Mouse (Mus musculus) liver, embryonic 11.5 days (tissue): Measurements from ENCODE around the gene Slfn2. TPM values are rescaled to one million over a fixed set of nuclear protein-coding genes. Genes with fewer than 3 reads are reported as not detected.

Source experiments
- ATAC-seq: fragments of 200-750 bp; cut with Nextera tagmentation; replicated peaks from 2 replicates; pipeline ENCODE4 v1.8.0; 2017; ENCODE audit warnings: moderate number of reproducible peaks, mild to moderate bottlenecking, moderate TSS enrichment, moderate library complexity; ENCODE audit not compliant: low FRiP score
- DNase-seq: peaks from one replicate; pipeline ENCODE4 v3.0.0-alpha.2; 2017; ENCODE audit warnings: low spot score
- H3K27ac ChIP-seq: fragments of 300-500 bp; sonication (generic); 2 replicates; pipeline ENCODE4 v1.5.1; 2014; ENCODE audit warnings: mild to moderate bottlenecking, low read depth, low read length, control low read depth
- H3K27me3 ChIP-seq: fragments of 300-500 bp; sonication (generic); replicated peaks from 2 replicates; pipeline ENCODE4 v1.6.1; 2014; ENCODE audit warnings: low read length, mixed read lengths; ENCODE audit not compliant: control insufficient read depth, insufficient read depth
- H3K36me3 ChIP-seq: fragments of 300-500 bp; sonication (generic); 2 replicates; pipeline ENCODE4 v1.6.1; 2014; ENCODE audit warnings: mild to moderate bottlenecking, low read length, moderate library complexity, mixed read lengths; ENCODE audit not compliant: control insufficient read depth, insufficient read depth
- H3K4me1 ChIP-seq: fragments of 300-500 bp; sonication (generic); replicated peaks from 2 replicates; pipeline ENCODE4 v1.6.1; 2014; ENCODE audit warnings: low read length, mixed read lengths; ENCODE audit not compliant: control insufficient read depth, insufficient read depth
- H3K4me2 ChIP-seq: fragments of 300-500 bp; sonication (generic); 2 replicates; pipeline ENCODE4 v1.6.1; 2014; ENCODE audit warnings: mild to moderate bottlenecking, control low read depth, moderate library complexity
- H3K4me3 ChIP-seq: fragments of 300-500 bp; sonication (generic); 2 replicates; pipeline ENCODE4 v1.5.1; 2014; ENCODE audit warnings: low read depth, low read length, control low read depth
- H3K9ac ChIP-seq: fragments of 300-500 bp; sonication (generic); 2 replicates; pipeline ENCODE4 v1.6.1; 2014; ENCODE audit warnings: low read depth, low read length, control low read depth
- H3K9me3 ChIP-seq: fragments of 300-500 bp; sonication (generic); 2 replicates; pipeline ENCODE4 v1.6.1; 2016; ENCODE audit warnings: low read length, inconsistent platforms, mixed read lengths; ENCODE audit not compliant: control insufficient read depth
- WGBS: fragments of 180-500 bp; shearing (Covaris S2); extraction: QIAGEN DNeasy Blood & Tissue Kit; methylation state at CpG from one replicate; pipeline ENCODE4 v1.1.7; 2014; 5-methylcytosine and 5-hydroxymethylcytosine counted together
- microRNA-seq: library from miRNA; unstranded; fragments of <30 nt; microRNA quantifications from one replicate; pipeline ENCODE4, GENCODE M21; 2017; ENCODE audit warnings: borderline number of aligned reads
- polyA plus RNA-seq: library from polyadenylated mRNA; unstranded; fragments of >200 nt; fragmentation: Nextera tagmentation; extraction: Ambion mirVana; gene quantifications from 2 replicates; pipeline ENCODE4 v1.2.1, GENCODE M21; 2014

Gene Slfn2
- polyA plus RNA-seq, 1 experiment from 2014 or later: 4.3 TPM

GRCm38 (mm10) chr11:83084161-83084560, 19.2 kb downstream of the Slfn2 start:
- no peaks in the 10 kb centered on the region for H3K27me3 ChIP-seq
- H3K4me3 ChIP-seq: no peak overlapping the region
- H3K27ac ChIP-seq: no peak overlapping the region
- H3K4me2 ChIP-seq: no peak overlapping the region
- no peaks in the 10 kb centered on the region for H3K9me3 ChIP-seq
- whole genome bisulfite sequencing: 78% methylated on average over 2 of the region's 2 CpGs
- peak; percentile 7 for DNase-seq
- no peak for ATAC-seq
- H3K4me1 ChIP-seq: 0 out of 2 replicates have a peak, but pooled peaks cover 3% of the 10 kb centered on the region
- H3K36me3 ChIP-seq: no peaks in the 10 kb centered on the region
- no peak overlapping the region for H3K9ac ChIP-seq

GRCm38 (mm10) chr11:83084761-83085160, 19.8 kb downstream of the Slfn2 start:
- Histone ChIP-seq H3K27ac (no peak overlapping the region), H3K9me3 (no peaks in the 10 kb centered on the region), H3K9ac (no peak overlapping the region), H3K4me2 (no peak overlapping the region), H3K4me1 (no peaks in the 10 kb centered on the region), H3K4me3 (no peak overlapping the region), H3K27me3 (no peaks in the 10 kb centered on the region), H3K36me3 (no peaks in the 10 kb centered on the region)
- WGBS: 85% methylated on average over 10 of the region's 10 CpGs
- ATAC-seq (no peak), DNase-seq (peak; percentile 23)

DNA sequence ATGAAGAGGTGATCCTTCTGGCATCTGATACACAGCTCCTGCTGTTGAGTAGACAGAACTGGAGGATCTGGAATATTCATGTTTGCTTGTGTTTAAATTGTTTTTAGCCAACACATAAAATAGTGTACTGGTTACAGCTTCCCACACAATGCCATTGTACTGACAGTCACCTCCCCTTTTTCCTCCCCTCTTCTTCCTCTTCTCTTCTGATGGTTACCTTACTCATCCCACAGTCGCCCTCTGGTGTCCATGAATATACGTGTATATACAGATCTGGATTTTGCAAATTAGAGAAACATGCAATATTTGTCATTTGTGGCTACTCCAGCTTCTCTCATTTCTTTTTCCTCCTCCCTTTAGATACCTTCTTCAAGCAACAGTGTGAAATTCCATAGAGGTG, 50.2 kb downstream of the Slfn2 start:
- Histone ChIP-seq H3K4me1 (no peaks in the 10 kb centered on the region), H3K4me2 (no peak overlapping the region), H3K36me3 (no peaks in the 10 kb centered on the region), H3K4me3 (no peak overlapping the region), H3K9me3 (no peaks in the 10 kb centered on the region), H3K9ac (no peak overlapping the region), H3K27ac (no peak overlapping the region), H3K27me3 (0 out of 2 replicates have a peak, but pooled peaks cover 2% of the 10 kb centered on the region)
- WGBS: 25% methylated on average over 2 of the region's 2 CpGs
- DNase-seq (no peak), ATAC-seq (no peak)

DNA sequence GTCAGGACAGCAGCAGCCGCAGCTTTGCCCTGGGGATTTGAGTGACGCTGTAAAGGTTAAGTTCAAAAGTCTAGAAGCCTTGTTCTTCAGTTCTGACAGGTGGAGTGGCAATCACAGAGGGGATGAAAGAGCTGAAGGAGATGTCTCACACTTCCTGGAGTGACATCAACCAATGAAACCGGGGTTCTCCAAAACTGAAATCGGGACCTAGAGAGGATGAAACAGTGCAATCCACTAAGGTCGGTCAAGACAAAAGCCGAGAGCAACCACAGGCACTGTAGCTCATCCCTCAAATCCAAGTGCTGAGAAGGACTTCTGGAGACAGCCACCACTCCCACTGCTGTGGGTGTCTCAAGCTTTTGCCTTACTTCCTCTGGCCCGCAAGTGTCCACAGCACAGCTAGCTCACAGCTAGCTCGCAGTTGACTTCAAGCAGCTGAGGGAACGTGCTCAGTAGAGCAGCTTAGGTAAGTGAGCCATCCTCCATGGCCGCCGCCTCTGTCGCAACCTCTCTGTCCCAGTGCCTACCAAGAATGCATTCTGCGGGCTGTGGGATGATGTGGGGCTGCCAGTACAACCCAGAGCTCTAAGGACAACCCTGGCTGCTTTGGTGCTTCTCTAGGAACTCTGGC, 51.8 kb downstream of the Slfn2 start, which contains the start of gene Slfn1:
Slfn1 (plus strand) TSS at position 253 of the 631 bp plus-strand sequence.
- no peaks in the 10 kb centered on the region for H3K4me1 ChIP-seq
- no peaks in the 10 kb centered on the region for H3K9me3 ChIP-seq
- no peak within 1 kb of the TSS for H3K27ac ChIP-seq
- ATAC-seq (no peak), DNase-seq (no peak)
- H3K9ac ChIP-seq: no peak within 1 kb of the TSS
- H3K4me3 ChIP-seq: no peak within 1 kb of the TSS
- no peak within 1 kb of the TSS for H3K4me2 ChIP-seq
- 0 out of 2 replicates have a peak, but pooled peaks cover 2% of the 10 kb centered on the region for H3K27me3 ChIP-seq
- no peaks in the 10 kb centered on the region for H3K36me3 ChIP-seq
- WGBS: 81% methylated on average over 13 of the region's 13 CpGs

DNA sequence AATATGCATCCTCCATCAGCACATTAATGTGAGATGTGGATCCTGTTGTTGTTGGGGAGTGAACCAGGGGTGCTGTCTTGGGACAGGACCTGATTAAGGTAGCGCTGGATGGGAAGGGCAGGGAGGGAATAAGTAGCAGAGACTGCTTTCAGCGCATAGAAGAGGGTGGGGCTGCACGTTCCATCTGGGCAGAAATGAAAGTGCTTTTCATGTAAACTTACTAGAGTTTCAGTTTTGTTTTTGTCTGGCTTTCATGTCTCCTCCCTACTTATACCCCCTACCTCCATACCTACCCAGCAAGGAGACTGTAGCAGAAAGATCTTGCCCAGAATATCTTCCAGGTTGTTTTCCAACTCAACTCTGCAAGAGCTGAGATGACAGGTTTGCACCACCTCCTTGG, 53.1 kb downstream of the Slfn2 start:
- Histone ChIP-seq H3K27ac (no peak overlapping the region), H3K9me3 (no peaks in the 10 kb centered on the region), H3K9ac (no peak overlapping the region), H3K4me2 (no peak overlapping the region), H3K4me3 (no peak overlapping the region), H3K36me3 (no peaks in the 10 kb centered on the region), H3K27me3 (0 out of 2 replicates have a peak, but pooled peaks cover 2% of the 10 kb centered on the region), H3K4me1 (no peaks in the 10 kb centered on the region)
- ATAC-seq (no peak), DNase-seq (no peak)
- 56% methylated on average over 3 of the region's 3 CpGs for WGBS

Small RNA genes within 50 kb of the gene (microRNA-seq; reads per million reads assigned to microRNA genes)
- gene Gm27598: not detected

Other genes starting within 250 kb of the Slfn2 start
- gene Rffl, start 193.9 kb upstream of the Slfn2 start, polyA plus RNA-seq: 27.5 and 29.7 TPM in 2 replicates
- 14.4 and 14.8 TPM in 2 replicates for gene Rad51d, start 174.5 kb upstream of the Slfn2 start, polyA plus RNA-seq
- 0.13 and 0.15 TPM in 2 replicates for gene Fndc8, start 173.0 kb upstream of the Slfn2 start, polyA plus RNA-seq
- 43.4 and 44.9 TPM in 2 replicates for gene Nle1, start 156.7 kb upstream of the Slfn2 start, polyA plus RNA-seq
- gene Unc45b, start 154.6 kb upstream of the Slfn2 start, polyA plus RNA-seq: 1.8 and 4.5 TPM in 2 replicates
- 0.49 and 0.86 TPM in 2 replicates for gene Slfn5, start 113.8 kb upstream of the Slfn2 start, polyA plus RNA-seq
- 8.1 and 9.0 TPM in 2 replicates for gene Slfn9, start 73.3 kb upstream of the Slfn2 start, polyA plus RNA-seq
- gene Slfn8, start 44.3 kb upstream of the Slfn2 start, polyA plus RNA-seq: 0.18 and 0.27 TPM in 2 replicates
- gene Slfn1, start 51.7 kb downstream of the Slfn2 start, polyA plus RNA-seq: 0.13 TPM in 1 of 2 replicates, not detected in the other
- gene Slfn4, start 110.1 kb downstream of the Slfn2 start, polyA plus RNA-seq: not detected in 2 replicates
- gene Slfn3, start 126.2 kb downstream of the Slfn2 start, polyA plus RNA-seq: 0.71 and 0.83 TPM in 2 replicates
- 2.1 and 2.4 TPM in 2 replicates for gene Slfn14, start 221.6 kb downstream of the Slfn2 start, polyA plus RNA-seq
- gene Ap2b1, start 233.9 kb downstream of the Slfn2 start, polyA plus RNA-seq: 52.2 and 56.3 TPM in 2 replicates
- 12.4 and 13.7 TPM in 2 replicates for gene Pex12, start 237.5 kb downstream of the Slfn2 start, polyA plus RNA-seq